In the genomic region with DNA sequence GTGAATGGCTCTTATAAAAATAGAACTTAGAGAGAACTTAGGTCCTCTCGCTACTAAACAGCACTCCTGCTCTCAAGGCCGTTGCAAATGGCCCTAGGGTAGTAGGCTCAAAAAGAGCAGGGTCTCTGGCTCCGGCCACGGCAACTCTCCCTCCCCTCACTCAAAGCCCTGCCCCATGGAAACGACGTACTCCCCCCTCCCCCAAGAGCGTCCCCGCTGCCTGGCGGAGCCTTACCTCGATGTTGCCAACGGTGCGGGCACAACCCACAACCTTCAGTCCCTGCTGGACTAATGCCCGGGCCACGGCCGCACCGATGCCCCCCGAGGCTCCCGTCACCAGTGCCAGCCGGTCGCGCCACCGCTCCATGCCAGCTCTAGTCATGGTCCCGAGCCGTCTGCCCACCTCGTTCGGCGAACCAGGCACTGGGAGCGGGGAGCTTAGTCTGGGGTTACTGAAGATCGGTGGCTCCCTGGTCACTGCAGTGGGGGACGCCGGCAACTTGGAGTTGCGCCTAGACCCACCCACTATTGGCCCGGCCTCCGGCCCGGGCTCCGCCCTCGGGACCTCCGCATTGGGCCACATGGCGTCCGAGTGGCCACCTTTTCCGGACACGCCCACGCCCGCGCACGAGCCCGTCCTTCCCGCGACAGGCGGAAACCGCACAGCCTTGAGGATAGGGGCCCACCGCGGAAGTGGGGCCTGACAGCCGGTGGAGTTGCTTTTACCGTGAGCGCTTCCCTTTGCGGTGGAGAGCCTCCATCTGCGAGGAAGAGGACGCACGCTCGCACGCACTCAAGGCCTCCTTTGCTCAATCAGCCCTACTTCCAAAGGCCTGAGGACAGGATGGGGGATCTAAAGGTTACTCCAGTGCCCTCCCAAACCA, we compare ENCODE assay signal across 8 mouse cellular contexts. TPM values are rescaled to one million over a fixed set of nuclear protein-coding genes. Genes with fewer than 3 reads are reported as not detected.
DNase-seq lines count a peak whose midpoint lies in the region; ATAC-seq lines count a peak whose summit lies in the region.

A gene (minus strand): TSS at position 479 of the 884 bp plus-strand sequence.

- peak; percentile 98 to 99 for DNase-seq in adrenal gland, adult (ENCODE audit: inconsistent age in 2 of 2, low spot score in 1 of 2)
- peak; percentile 87 for DNase-seq in embryo, embryonic 10.5 days (ENCODE audit: low spot score)
- DNase-seq in gastrocnemius, postnatal 14 days, result peak; percentile 95
- DNase-seq in left cerebral cortex, postnatal 10 days (ENCODE audit: extremely low spot score in 1 of 2, low spot score in 2 of 2), result peak; percentile 85 to 98
- DNase-seq in right cerebral cortex, postnatal 10 days (ENCODE audit: low spot score in 2 of 2), result peak; percentile 93 to 94
- peak; percentile 95 for DNase-seq in urinary bladder, postnatal 14 days (ENCODE audit: low spot score)

- intact Hi-C loops in gastrocnemius, postnatal 14 days (cut with DNase I; ENCODE audit: low total_unique reads), result no loop called here
- intact Hi-C loops in left cerebral cortex, postnatal 10 days (cut with DNase I), result no loop called here

- ATAC-seq in inflammation-experienced regulatory T-cells, adult 6 months, result peak; percentile 91
- peak; percentile 94 for ATAC-seq in megakaryocyte progenitor cell, adult 5-6 weeks (replicated peaks; ENCODE audit: poor library complexity)

RNA-seq across cellular contexts. Expression of the gene that starts here (rescaled TPM):
- total RNA-seq in gastrocnemius, postnatal 14 days (2021), result 10 to 100 TPM; 22.5 to 37.6 TPM
- 10 to 100 TPM in 1 of 3 experiments, 1 to 10 TPM in 2; 7.9 to 10.9 (median 9.0) TPM for polyA plus RNA-seq in inflammation-experienced regulatory T-cells, adult 6 months (2017; shearing (Covaris generic))
- 1 to 10 TPM; 6.3 to 7.1 TPM for total RNA-seq in left cerebral cortex, postnatal 10 days (2021)
- total RNA-seq in megakaryocyte progenitor cell, adult 5-6 weeks (2015), result 21.0 and 23.1 TPM in 2 replicates
- 14.7 and 20.1 TPM in 2 replicates for total RNA-seq in megakaryocyte progenitor cell, adult 5-6 weeks (2017)

Comparison
In these comparisons a context has a peak if more than half of its experiments do, and no peak if none do; other contexts are left out.
1. Peak in every context shown above with its lines: DNase-seq and ATAC-seq.